Mouse (Mus musculus): ENCODE results near the gene Dll3. TPM values are rescaled to one million over a fixed set of nuclear protein-coding genes. Genes with fewer than 3 reads are reported as not detected.

Gene Dll3
- total RNA-seq, 2 experiments from 2014 or later: not detected

DNA sequence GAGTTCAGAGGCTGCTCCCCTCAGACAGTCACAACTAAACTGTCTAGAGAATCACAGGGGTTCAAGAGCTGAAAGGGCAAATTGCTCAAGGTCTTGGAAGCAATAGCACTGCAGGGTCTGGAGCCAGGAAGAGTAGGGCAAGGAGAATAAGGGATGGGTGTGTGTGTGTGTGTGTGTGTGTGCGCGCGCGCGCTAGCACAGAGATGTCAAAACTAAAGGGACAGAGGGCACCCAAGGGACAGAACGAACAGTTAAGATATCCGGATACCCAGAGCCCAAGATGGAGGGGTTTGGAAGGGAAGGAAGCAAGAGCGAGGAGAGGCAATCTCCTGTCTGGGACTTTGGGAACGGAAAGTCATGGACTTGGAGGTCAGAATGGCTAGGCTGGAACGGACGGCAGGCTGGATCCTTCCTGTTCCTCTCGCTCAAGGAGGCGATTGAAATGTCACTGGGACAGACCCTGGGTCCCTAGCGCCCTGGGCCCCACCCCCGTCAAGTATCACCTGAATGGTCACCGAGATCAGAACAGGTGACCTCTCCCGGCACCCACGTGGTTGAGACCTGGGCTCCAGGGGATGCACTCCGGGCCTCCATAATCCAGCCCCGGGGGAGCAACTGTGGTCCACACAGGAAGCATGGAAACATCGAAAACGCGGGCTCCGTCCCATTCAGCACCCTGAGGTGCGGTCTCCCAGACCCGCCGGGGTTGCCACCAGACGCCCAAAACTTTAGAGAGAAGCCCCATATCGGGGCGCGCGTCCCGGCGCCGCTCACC, 9.3 kb upstream of the Dll3 start:
- intact Hi-C loops (cut with DNase I): loop anchor here (5.0 kb wide), 1 partner anchor 259 kb away; the partner anchor contains the start of gene Psmc4
- DNase-seq: no peak

DNA sequence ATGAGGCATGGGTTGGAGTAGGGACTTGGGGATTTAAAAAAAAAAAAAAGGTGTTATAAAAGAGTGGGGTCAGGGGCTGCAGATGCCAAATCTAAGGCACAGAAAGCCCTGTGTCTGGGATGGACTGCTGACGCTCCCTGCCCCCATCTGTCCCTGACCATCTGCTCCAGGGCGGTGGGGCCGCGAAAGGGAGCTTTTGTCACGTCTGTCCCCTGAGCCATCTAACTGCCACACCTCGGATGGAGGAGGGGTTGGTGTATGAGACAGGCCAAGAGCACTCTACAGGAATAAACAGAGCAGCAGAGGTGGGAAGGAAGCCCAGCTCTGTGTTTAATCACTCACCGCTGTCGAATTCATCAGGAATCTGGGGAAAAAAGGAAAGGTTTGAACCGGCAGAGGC, 7.7 kb upstream of the Dll3 start:
- intact Hi-C loops (cut with DNase I): loop anchor here (5.0 kb wide), 1 partner anchor 257 kb away; the partner anchor contains the start of gene Psmc4
- no peak for DNase-seq

DNA sequence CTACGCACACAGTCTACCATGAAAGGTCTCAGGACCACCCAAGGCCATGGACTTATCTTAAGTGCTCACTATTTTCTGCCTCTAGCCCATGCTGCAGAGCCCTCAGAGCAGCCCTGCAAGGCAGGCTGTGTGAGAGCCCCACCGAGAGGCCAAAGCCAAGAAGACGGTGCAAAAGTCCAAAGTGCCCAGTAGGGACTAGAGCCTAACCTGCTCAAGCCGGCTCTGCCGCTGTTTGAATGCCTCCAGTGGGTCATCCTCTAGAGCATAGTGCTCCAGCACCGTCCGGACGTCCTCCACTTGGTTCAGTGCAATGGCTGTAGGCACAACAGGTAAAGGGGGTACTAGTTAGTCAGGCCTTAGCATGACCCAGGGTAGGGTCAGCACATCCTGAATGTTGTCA, 4.2 kb upstream of the Dll3 start:
- intact Hi-C loops (cut with DNase I): no loop called here
- DNase-seq: no peak

DNA sequence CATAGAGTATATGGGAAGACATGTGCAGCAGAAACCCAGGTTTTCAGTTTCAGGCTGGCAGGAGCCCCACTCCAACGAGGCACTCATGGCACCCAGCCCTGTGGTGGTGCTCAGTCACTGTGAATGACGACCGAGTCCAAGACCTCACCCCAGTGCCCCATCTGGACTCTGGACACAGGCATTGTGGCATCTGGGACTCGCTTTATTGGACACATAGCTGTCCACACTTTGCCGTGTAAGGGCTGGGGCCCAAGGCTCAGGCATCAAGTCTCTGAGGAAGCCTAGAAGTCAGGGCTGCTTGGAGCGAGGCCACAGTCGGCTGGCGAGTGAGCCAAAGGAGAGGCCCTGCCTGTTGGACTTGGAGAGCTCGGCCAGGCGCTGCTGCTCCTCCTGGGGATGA, 3.6 kb upstream of the Dll3 start:
- DNase-seq: no peak
- intact Hi-C loops (cut with DNase I): no loop called here

DNA sequence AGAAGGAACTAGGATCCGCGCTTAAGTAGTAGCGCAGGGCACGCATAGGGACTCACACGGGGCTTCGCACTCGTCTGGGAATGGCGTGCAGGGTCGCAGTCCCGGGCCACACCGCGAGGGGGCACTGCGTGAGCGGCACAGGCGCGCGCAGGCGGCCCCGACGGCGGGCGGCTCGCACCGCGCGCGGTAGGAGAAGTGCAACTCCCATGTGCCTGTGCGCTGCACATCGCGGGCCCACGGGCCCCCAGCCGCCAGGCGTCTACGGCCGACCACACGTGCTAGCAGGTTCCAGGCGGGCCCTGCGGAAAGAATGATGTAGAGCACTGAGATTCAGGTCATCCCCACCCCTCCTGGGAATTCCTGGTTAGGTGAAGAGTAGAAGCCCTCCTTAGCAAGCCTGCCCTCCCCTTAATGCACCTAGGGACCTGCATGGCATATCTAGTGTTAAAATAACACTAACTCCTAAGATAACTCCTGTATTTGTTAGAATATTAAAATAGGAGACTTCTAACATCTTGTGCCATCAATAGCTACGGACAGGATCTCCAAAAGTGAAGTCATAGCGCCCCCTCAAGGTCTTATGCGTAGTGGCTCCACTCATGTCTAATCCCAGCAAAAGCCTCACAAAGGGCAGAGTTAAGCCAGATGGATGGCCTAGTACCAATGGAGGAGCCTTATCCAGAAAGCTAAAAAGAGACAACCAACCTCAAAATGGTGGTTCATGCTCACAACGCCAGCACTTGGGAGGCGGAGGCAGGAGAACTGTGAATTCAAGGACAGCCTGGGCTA, 3.0 kb downstream of the Dll3 start:
- DNase-seq: peak; percentile 29 to 64
- intact Hi-C loops (cut with DNase I): loop anchor here (1.0 kb wide), 1 partner anchor 151 kb away; no protein-coding TSS in a partner anchor

DNA sequence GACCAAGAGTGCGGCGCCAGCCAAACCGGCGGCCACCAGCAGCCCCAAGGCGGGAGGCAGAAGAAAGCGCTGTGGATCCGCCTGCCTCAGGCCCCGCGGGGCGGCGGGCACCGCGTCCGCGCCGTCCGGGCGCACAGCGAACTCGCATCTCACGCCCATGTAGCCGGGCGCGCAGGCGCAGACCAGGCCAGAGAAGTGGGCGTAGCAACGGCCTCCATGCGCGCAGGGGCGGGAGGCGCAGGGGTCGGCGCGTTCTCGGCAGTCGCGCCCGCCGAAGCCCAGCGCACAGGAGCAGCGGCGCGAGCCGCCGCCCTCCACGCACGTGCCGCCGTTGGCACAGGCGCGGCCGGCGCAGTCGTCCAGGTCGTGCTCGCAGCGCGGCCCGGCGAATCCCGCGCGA, 7.6 kb downstream of the Dll3 start:
- DNase-seq: peak; percentile 53 to 68
- intact Hi-C loops (cut with DNase I): no loop called here

DNA sequence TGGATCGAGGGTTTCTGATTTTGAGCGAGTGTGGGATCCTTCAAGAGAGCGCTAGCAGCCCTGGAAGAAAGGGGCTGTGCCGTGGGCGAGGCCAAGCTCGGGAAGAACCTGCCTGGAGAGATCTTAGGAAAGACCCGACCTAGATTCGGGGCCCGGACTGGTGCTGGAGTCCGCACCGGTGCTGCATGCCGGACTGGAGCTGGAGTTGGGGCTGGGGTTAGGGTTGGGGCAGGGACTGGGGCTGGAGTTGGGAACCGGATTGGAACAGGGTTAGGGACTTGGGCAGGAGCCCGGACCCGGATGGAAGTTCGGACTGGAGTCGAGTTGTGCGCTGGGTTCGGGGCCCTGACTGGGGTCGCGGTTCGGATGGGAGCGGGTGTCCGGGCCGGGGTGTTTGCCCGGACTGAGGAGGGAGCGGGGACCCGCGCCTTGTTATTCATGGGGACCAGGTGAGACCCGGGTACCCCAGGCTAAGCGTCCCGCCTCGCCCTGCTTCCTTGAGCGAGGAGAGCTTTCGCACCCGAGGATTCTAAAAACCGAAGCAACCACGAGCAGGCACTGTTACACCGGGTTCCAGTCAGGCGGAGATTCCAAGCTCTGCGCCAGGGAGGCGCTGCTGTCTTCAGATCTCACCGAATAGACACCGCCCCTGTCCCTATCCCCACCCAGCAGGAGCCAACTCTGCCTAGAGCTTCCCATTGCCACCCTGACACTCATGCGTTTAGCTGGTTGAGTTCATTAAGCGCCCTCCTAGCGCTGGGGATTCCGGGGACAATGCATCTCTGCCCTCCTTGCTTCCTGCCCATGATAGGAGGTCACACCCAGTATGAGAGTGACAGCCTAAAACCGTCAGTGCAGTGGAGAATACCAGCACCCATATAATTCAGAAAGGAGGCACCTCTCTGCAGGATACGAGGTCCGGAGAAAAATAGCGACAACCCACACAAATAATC, 11.1 kb downstream of the Dll3 start, which contains the start of gene Selenov:
Gene Selenov, minus strand, starts transcription at position 549 of the 953 bp plus-strand sequence.
- peak in 1 of 2 experiments; percentile 27 for DNase-seq
- intact Hi-C loops (cut with DNase I): no loop called here

DNA sequence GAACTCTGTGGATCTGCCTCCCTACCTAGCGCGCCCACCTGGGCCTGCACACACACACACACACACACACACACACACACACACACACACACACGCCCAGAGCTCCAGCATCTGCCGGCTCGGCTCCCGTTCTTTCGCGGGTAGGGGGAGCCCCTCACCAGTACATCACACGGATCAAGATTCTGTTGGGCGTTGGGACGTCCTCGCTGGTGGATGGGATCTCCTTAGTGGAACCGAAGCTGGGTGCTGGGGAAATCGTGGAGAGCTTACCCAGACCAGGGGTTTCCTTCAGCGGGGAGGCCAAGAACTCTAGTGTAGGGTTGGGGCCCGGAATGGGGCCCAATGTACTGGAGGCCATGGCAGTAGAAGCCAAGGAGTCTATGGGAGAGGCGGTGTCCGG, 11.9 kb downstream of the Dll3 start:
- intact Hi-C loops (cut with DNase I): no loop called here
- DNase-seq: no peak

DNA sequence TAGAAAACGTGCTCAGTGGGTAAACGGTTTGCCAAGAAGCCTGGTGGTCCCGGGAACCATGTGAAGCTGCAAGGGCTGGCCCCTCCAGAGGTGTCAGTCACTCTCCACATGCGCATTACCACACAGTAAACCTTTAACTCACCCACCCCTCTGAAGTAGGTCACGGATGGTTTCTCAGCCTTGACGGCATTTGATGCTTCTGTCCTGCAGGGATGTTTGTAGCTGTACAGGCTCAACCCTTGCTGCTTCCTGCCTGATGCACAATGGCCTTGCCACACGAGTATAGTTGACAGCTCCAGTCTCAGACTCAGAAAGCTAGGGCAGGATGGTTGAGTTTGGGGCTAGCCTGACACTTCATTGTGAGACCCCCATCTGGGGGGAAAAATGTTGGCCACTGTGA, 21.4 kb downstream of the Dll3 start:
- DNase-seq: no peak
- intact Hi-C loops (cut with DNase I): no loop called here

DNA sequence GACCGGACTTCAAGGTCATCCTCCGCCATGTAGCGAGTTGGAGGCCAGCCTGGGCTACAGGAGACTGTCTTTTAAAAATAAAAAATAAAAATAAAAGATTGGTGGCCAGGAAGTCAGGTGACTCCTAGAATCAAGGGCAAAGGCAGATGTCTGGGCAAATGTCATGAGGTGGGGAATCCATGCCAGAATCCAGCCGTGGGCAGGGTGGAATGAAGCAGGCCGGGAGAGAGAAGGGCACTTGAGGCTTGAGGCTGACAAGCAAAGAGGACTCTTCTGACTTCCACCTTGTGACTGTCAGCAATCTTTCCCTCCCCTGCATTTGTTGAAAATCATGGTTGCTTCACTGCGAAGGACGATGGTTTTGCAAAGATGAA, 23.8 kb downstream of the Dll3 start:
- intact Hi-C loops (cut with DNase I): loop anchor here (2.0 to 10.0 kb wide), 2 partner anchors 23 to 223 kb away; partner anchors contain the start of gene Psmc4
- peak in 1 of 2 experiments; percentile 25 for DNase-seq

DNA sequence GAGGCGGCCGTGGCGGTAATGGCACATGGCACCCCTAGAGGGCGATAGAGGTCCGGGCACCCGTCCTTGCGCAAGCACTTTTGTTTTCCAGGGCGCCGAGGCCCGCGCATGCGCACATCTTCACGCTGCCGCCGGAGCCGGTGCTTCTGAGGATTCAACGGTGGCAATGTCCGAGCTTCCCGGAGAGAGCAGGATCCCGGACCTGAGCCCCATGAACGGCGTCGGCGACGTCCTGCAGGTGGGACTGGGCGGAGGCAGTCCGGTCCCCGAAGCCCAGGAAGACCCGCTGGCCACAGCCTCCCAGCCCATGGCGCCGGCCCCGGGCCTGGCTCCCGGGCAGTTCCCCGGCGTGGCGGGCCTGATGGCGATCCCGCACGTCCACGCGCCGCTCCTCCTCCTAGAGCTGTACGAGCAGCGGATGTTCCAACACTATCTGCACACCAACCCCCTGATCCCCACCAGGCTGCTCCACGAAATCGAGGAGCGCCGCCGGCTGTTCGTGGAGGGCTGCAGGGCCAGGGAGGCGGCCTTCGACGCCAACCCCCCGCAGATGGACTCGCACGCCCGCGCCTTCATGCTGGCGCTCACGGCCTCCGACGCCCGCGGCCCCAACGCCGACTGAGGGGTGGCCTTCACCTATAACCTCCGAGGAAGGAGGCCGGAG, 24.3 kb downstream of the Dll3 start, which contains the start of gene Eid2b:
Gene Eid2b, plus strand, starts transcription at position 125 of the 664 bp plus-strand sequence.
- intact Hi-C loops (cut with DNase I): loop anchor here (2.0 to 10.0 kb wide), 3 partner anchors 23 to 223 kb away; partner anchors contain the start of gene Psmc4
- peak; percentile 97 for DNase-seq

DNA sequence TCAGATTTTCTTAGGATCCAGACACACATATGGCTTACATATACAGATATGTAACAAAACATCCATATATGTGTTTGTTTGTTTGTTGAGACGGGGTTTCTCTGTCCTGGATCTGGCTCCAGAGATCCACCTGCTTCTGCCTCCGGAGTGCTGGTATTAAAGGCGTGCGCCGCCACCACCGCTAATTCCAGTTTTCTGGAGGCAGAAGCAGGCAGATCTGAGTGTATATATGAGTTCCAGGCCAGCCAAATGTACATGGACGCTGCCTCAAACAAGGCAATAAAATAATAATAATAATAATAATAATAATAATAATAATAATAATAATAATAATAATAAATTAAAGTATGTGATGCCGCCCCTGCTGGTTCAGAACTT, 24.8 kb downstream of the Dll3 start:
- intact Hi-C loops (cut with DNase I): loop anchor here (2.0 to 10.0 kb wide), 2 partner anchors 66 to 222 kb away; partner anchors contain the start of gene Psmc4
- no peak for DNase-seq

DNA sequence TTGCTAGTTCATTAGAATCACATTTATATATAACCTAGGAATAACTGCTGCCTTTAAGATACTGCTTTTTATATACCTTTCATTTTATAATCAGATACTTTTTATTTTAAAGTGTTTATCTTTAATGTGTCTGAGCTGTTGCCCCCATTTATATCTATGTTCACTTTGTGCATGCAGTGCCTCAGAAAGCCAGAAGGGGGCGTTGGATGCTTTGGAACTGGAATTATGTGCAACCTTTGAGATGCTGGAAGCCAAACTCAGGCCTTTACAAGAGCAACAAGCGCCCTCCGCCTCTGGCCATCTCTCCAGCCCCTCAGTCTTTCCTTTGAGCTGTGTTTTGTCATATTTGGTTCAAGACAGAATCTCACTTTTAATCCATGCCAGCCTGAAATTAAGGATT, 30.3 kb downstream of the Dll3 start:
- DNase-seq: no peak
- intact Hi-C loops (cut with DNase I): loop anchor here (10.0 kb wide), 1 partner anchor 217 kb away; the partner anchor contains the start of gene Psmc4

DNA sequence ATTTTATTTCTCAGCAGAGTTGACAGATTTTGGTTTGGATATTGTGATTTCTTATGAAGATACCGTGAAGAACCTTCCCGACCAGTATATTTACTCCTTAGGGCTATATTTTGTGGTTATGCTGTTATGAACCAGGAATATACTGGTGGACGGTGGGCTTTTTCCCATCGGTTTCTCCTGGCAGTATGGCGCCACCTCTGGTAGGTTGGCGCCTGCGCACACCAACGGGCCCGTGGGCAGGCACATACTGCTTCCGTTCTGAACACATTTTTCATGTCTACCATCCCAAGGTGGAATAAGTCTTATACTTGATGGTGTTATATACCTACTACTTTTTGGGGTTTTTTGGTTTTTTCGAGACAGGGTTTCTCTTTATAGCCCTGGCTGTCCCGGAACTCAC, 32.7 kb downstream of the Dll3 start:
- intact Hi-C loops (cut with DNase I): no loop called here
- no peak for DNase-seq

DNA sequence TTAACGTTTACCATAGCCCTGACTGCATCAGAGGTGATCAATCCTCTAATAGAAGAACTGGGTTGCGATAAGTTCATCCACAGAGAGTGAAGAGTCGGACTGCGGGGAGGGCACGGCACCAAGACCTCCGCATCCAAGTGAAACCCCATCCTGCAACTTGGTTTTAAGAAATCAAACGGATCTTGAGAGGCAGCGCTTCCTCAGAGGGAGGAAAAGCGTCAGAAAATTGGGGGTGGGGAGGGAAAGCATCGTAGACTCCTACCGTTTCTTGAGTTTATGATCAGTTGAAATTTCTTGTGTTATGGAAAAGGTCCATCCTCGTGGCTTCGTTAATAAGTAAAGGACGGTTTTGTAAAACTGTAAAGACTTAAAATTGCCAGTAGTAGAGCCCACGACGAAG, 33.5 kb downstream of the Dll3 start:
- intact Hi-C loops (cut with DNase I): no loop called here
- no peak for DNase-seq

DNA sequence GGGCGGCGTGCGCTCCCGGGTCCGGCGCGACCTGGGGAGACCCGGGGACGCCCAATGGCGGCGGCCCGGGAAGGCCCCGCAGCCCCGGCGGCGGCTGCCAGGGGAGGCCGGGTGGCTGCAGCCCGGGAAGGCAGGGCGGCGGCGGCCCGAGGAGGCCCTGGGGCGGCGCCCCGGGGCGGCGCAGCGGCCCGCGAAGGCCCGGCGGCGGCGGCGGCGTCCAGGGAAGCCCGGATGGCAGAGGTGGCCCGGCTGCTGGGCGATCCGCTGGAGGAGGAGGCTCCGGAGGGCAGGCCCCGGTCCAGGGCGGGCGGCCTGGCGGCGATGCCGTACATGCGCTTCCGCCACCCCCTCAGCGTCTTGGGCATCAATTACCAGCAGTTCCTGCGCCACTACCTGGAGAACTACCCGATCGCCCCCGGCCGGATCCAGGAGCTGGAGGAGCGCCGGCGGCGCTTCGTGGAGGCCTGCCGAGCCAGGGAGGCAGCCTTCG, 34.0 kb downstream of the Dll3 start:
- intact Hi-C loops (cut with DNase I): no loop called here
- peak; percentile 65 to 69 for DNase-seq

DNA sequence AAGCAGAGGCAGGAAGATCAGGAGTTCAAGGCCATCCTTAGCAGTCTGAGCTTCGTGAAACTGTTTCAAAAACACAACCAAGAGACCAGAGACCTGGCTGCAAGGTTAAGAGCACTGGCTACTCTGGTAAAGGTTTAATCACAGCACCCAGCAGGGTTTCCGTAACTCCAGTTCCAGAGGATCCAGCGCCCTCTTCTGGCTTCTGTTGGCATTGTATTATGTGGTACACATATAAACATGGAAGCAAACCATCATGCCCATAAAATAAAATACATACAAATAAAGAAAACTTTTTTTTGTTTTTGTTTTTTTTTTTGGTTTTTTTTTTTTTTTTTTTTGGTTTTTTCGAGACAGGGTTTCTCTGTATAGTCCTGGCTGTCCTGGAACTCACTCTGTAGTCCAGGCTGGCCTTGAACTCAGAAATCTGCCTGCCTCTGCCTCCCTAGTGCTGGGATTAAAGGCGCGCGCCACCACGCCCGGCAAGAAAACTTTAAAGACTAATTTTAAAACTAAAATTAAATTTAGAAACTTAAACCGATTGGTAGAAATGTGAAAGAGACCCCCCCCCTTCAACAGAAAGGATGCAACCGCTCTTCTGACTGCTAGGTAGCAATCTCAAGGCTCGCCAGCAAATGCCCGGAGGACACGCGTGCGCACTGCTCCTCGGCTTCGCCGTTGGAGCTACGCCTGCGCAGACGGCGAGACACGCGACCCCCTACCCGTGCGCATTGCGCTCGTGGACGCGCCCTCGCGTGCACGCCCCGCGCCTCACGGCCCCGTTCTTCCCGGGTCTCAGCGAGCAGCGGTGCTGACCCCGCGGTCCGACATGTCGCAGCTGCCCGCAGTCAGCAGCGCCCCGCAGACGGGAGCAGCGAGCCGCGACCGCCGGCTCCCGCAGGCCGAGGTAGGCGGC, 34.7 kb downstream of the Dll3 start, which contains the start of gene Eid2:
Gene Eid2, plus strand, starts transcription at position 753 of the 913 bp plus-strand sequence.
- peak; percentile 88 to 89 for DNase-seq
- intact Hi-C loops (cut with DNase I): no loop called here

DNA sequence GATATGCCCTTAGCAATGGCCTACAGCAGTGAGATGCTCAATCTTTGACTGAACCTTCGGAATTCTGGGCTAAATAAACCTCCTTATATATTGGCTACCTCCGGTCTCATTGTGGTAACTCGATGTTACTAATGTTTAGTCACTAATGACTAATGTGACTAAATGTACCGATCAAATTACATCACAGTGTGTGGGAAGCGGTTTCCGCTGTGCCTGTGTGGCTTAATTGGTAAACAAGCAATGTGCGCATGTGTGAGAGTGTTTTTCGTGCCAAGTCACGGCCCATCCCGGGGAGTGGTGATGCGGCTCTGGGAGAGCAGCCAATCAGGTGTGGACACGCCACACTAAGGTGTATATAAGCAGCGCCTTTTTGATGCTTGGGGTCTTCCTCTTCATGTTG, 36.6 kb downstream of the Dll3 start:
- intact Hi-C loops (cut with DNase I): no loop called here
- DNase-seq: no peak
